Mouse (Mus musculus) cerebral cortex, adult 2 months (tissue): ENCODE measurements around the gene Col12a1.

Experiments used
- WGBS: fragments of 180-500 bp; shearing (Covaris S2); methylation state at CpG from one replicate; pipeline ENCODE4 v1.1.7; 2018; 5-methylcytosine and 5-hydroxymethylcytosine counted together

The Col12a1 gene

DNA sequence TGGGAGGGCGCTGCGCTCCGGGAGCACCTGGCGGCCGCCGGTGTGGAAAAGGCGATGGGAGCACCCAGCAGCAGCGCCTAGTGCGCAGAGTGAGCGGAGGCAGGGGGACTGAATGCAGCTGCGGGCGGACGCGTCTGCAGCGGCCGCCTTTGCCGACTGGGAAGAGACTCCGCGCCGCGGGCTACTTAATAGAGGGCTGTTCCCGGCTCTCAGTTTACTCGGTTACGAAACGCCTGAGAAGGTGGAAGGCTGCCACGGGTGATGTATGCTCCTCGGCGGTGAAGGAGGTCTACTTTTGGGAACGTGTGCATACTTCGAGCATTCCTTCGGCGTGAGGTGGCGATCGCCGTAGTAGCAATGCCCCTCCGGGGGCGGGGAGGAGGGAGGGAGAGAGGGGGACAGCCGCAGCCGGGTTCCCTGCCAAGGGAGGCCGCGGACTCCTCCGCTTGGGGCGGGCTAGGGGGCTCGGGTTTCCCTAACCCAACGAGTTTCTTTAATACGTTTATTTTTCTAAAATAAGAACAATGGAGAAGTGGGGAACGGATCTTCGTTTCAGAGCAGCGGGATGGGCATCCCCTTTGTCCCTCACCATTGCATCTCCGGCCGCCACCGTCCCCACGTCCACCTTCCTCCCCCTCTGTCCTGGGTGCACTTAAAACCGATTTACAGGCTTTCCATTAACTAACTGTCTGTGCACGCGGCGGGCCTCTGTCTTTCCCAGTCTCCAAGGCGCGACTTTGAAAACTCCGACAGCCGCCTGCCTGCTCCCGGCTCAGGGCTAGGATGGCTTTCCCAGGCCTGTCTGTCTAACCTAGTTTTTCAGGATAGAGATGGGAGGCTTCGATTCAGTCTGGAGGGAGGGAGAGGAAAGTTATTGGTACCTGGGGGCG, at the start of gene Col12a1:
Gene Col12a1 (minus strand): TSS at position 351 of the 890 bp plus-strand sequence.
- under 1% methylated on average over 64 of the region's 64 CpGs for WGBS

DNA sequence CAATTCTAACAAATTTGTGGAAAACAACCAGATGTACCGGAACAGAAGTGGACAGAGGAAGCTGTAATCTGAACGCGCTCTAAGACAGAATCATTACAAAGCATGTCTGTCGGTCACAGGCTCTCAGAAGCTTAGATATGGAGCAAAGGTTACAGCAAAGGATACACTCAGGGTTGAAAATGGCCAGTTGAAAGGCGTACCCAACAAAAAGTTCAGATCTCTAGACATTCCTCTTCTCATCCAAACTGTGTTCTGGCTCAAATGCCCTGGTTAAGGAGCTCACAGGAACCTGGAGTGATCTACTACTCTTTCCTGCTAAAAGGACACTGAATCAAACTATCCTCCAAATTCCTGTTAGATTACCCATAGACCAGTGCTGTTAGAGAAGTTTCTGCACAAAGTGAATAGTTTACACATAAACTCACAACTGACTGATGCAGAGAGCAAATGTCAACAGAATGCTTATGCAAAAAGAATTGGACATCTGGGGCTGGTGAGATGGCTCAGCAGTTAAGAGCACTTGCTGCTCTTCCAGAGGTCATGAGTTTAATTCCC, 48.4 kb upstream of the Col12a1 start:
- 93% methylated on average over 5 of the region's 5 CpGs for WGBS

DNA sequence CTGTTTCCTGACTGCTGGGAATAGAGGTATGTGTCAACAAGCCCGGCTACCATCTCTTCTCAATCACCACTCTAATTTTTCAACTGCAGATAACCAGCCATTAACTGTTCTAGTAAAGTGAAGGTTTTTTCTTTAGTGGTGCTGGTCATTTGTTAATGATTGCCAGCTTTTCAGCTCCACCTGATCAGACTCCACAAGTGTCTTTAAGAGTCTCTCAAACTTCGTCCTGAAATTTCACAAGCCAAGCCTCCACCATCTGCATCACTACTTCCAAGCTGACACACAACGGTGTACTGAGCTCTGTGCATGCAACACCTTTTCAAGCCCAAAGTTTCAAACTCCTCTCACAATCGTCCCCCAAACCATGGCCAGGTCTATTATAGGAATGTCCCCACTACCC, 46.7 kb upstream of the Col12a1 start:
- 86% methylated on average over 4 of the region's 4 CpGs for WGBS

DNA sequence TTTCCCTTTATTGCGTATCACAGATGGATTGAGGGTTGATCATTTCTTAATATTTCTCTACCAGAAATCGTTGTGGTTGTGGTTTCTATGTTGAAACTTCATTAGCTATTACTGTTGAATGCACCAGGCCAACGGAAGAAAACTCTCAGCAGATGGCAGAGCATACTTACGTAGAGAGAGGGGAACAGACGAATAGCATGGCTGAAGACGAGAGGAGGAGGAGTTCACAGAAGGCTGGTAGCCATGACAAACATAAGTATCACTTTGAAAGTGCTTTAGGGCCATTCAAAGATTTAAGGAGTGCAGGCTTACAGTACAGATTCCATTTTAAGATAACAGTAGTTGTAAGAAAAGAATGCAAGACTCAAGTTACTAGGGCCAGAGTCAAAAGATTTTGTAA, 43.9 kb upstream of the Col12a1 start:
- WGBS = 57% methylated on average over 6 of the region's 6 CpGs

DNA sequence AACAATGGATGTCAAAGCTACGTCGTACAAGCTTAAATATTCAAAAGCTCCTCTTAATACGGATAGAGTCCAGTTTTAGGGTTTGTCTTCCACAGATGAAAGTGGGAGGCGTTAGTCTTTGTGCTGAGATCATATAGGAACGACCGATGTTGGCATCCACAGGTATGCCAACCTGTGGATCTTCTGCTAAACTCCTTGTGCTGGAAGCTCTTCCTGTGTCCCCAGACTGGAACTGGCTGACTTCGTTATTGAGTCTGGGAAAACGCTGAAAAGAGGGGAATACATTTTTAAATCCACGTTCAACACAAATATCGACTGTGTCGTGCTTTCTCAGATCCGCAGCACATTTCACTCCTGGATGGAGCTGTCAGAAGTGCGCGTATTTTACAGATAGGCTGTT, 41.4 kb upstream of the Col12a1 start:
- WGBS = 2% methylated on average over 14 of the region's 14 CpGs

DNA sequence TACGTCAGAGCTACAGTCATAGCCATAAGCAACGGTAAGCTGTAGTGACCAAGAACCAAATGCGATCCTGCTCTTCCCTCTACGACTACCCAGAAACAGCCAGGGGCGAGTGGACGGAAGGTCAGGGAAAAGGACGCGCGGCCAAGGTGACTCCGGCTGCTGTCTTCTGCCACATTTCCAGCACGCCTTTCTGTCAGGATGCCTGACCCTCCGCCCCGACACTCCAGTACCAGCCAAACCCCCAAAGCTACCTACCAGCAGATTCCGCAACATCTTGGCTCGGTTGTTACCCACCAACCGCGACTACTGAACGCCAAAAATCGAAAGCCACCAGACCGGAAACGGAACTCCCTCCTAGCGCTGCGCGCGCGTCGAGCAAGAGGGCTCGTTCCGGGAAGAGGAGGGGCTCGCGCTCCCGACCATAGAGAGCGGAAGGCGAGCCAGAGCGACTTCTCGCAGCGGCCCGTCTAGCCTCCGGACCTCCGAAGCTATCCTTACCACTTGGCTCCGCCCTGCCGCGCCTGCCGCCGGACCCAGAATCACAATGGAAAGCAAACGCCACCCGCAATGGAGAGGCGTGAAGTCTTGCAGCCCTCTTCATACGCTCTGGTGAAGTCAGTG, 40.9 kb upstream of the Col12a1 start, which contains the start of gene Cox7a2:
Gene Cox7a2 (minus strand): TSS at position 494 of the 621 bp plus-strand sequence.
- whole genome bisulfite sequencing = under 1% methylated on average over 49 of the region's 49 CpGs

DNA sequence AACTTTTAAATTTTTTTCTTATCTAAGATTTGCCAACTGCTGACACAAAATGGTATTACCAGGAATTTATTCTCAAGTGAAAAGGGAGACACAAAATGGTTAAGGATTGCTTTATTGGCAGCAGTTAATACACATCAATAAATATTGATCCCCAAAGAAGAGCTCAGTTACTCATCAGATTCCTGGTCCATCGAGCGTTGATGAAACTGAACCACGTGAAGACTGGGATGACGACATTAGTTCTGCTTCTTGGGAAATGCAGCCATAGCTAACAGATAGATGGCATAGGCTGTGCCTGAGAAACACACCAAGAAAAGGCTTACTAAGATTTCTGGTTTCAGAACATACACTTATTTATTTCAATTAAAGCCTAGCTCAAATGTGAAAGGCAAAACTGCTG, 36.7 kb upstream of the Col12a1 start:
- WGBS = 96% methylated on average over 4 of the region's 4 CpGs

DNA sequence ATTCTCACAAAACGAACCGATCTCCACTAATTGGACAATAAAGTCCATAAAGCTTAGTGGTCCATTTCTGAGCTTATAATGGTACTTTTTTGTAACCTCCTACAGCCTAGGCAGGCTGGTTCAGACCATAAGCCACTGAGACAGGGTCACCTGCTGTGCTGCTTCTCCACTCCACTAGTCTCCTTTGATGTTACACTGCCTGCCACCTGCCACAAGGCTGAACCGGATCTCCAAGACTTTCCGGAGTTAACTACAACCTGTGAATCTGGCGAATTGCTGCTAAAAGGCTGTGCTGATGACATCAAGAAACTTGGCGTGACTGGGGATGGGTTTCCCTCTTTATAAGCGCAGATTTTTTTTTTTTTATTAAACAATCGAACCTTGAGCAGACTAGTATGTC, 33.2 kb upstream of the Col12a1 start:
- 82% methylated on average over 8 of the region's 8 CpGs for WGBS

DNA sequence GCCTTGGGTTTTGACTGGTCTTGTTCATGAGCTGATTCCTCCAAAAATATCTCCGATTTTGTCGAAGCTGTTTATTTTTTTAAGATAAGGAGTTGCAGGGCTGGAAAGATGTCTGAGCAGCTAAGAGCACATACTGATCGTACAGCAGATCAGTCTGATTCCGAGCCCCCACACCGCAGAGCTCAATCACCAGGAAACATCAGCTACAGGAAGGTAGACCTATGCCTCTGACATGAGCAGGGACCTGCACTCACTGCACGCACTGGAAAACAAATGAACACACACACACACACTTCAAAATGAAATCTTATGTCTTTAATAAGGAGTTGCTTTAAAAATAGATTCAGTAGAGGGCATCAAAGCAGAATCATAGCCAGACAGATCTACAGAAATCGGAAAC, 32.1 kb upstream of the Col12a1 start:
- WGBS = 70% methylated on average over 7 of the region's 7 CpGs

DNA sequence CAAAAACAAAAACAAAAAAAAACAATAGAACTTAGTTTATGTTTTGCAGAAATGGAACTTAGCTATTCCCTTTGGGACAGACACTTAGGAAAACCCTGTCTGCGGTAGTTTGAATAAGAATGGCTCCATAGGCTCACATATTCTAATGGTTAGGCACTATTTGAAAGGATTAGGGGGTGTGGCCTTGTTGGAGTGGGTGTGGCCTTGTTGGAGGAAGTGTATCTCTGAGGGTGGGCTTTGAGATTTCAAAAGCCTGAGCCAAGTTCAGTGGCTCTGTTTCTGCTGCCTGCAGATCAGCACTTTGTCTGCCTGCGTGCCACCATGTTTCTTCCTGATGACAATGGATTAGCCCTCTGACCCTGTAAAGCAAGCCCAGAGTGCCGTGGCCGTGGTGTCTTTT, 26.4 kb upstream of the Col12a1 start:
- WGBS = 67% methylated on average over 4 of the region's 4 CpGs

DNA sequence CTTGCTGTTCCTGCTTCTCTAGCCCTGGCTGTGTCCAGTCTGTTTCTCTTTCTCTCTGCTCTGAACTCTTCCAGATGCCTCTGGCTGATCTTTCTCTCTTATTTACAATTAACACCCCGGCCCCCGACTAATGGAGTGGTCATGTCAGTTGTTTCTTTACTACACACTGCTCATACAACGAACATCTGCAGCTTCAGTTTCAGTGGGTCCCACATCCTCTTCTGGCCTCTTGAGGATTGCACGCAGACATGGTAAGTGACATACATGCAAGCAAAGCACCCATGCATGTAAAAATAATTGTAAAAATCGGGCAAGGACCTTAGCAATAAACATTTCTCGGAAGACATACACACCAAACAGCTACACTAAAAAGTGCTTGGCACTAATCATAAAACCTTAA, 17.0 kb upstream of the Col12a1 start:
- 88% methylated on average over 6 of the region's 6 CpGs for WGBS

DNA sequence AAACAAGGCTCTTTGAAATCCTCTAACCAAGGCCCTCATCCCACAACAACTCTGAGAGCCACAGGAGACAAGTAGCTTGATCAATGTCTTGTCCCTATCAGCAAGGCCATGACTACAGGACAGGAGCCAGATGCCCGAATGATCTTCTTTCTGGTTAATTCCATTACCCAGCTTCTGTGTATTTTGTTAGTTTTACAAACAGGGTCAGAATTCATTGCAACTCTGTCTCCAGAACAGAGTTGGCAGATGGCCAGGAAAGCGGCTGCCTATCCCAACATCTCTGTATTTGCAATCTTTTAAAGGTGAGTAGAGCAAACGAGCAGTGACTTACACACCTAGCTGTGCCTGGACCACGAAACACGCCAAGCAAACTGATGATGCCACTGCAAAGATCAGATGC, 11.7 kb upstream of the Col12a1 start:
- WGBS = 76% methylated on average over 5 of the region's 5 CpGs

DNA sequence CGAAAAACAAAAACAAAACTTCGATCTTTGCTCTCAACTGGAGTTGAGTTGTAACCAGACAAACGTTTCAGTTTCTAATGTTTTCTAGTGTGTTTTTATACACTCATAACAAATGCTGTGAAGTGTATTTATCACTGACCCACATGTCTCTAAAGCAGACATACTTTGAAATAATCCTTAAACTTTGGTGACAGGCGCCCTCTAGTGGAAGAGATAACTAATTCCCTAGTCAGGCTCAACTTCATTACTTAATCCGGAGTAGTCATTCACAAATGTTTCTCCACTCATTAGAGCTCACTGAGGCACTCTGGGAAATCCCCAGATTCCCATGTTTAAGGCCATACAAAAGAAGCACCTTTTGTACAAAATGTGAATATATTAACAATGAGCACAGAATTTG, 4.5 kb upstream of the Col12a1 start:
- 34% methylated on average over 5 of the region's 5 CpGs for WGBS

DNA sequence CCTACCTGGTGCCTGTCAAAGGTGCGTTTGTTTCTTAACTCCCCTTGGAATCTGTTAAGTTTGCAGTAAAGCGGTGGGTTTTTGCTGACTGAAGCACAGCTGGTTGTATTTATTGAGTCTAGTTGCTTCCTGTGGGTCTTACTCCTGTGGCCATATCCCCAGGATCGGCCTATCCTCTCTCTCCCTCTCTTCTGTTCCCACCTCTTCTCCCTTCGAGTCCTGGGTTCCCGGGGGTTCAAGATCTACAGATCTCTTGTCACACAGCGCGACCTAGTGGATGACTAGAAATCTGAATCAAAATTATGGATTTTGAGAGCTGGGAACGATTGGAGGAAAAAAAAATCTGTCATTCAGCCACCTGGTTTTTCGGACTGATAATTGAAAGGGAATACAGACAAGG, 2.4 kb upstream of the Col12a1 start:
- WGBS = 8% methylated on average over 9 of the region's 9 CpGs

DNA sequence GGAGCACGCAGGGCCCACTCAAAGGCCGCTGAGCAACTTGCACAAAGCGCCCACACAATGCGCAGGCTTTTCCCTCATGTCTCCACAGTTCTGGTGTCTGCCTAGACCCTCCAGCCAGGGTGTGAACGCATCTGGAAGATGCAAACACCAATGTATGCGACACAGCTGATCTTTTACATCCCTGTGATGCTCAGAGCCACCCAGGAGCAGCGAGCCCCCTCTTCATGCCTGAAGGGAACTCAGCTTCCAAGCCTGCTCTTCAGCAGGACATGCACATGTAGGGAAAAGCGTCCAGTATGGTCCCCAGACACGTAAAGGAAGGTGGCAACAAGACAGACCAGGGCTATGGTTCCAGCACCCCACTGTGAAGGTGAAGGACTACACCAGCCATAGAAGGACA, 1.5 kb upstream of the Col12a1 start:
- WGBS = 61% methylated on average over 9 of the region's 9 CpGs

DNA sequence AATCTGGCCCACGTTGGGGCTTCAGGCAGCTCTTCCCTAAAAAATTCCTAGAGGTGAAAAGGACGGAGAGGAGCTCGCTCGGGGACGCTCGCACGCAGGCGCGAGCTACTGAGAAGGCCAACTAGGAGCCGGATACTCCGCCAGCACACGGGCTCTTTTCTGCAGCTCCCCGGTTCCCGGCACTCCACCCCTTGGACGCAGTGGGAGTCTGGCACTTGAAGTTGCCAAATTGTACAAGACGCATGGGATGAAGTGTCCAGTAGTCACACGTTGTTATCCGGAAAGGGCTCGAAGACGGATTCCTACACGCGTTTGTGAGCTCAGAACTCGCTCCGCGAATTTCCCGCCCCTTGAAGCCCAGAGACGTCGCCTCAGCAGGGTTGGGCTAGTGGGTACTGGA, 820 bp upstream of the Col12a1 start:
- 8% methylated on average over 28 of the region's 28 CpGs for WGBS

DNA sequence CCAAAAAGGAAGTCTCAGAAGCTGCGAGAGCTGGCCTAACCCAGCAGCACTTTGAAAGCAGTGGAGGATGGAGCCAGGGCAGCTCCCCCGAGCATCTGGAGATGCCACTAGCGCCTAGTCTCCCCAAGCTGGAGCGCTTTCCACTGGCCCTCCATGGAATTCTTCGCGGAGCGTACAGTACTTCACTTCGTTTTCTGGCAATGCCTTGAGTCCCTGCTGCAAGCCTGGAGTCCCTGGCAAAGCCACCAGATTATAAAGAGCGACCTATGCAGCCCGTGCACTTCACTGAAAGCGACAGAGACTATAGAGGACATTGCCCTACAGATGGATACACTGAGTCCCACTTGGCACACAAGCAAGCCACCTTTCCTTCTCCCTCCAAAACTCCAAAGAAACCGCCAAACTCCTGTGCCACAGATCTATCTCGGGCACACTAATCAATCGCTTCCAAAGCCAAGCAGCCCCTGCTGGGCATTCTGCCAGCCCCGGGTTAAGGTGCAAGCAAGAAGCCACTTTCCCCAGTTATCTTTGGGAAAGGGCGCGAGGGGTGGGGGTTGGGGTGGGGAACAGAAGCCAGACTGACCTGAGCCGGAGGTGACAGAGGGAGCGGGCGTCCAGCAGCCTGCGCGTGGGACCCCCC, 675 bp downstream of the Col12a1 start:
- WGBS = 4% methylated on average over 22 of the region's 22 CpGs

DNA sequence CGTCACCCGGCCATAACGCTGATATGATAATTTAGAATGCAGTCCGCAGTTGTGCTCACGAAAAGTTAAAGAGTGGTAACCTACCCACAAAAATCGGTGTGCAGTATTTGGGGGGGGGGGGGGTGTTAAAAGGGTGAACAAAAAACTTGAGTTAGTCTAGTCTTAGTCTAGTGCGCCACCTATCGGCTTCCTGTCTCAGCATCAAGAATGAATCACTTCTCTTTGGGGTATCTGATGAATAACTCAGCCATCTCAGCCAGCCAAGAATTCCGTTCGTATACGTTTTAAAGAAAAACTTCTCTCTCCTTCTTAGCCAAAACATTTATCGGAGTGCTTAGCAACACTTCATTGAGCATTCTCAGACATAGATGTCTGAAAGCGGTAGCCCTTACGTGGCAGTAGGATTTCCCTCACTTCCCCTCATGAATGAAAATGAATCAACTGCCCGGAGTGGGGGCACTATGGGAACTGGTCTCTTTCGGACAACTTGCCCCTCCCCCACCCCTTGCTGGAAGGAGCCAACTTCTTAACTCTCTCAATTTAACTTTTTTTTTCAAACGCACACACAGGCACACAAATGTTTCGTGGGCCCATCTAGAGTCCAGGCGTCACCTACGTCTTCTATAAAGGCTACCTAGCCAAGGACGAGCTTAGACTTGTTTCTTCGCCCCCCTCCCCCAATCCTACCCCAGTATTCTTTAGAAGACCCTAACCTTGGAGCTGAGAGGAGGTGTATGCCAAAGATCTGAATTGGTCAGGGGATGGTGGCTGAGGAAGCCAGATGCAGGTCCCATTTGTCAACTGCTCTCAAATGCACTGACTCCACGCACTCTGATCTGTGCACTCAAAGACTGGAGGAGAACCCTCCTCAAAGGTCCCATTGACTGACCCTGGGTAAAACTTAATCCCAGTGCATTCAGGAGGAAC, 1.5 kb downstream of the Col12a1 start:
- WGBS = 8% methylated on average over 23 of the region's 23 CpGs

DNA sequence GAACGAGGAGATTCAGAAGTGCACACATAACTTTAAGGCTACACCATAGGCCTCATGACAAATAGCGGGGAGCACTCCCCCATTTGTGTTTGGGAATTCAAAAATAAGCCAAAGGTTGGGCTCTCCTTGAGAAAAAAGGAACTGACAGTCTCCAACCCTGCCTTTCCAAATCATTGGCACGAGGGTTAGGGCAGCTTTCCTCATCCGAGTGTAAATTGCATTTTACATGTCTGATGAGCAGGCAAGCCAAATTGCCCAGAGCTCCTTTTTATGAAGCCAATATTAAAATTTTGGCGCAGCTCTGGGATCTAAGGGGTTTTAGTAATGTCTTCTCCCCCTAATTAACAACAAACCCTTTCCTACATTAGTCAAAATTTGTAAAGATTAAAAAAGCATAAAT, 2.1 kb downstream of the Col12a1 start:
- 29% methylated on average over 5 of the region's 5 CpGs for WGBS

DNA sequence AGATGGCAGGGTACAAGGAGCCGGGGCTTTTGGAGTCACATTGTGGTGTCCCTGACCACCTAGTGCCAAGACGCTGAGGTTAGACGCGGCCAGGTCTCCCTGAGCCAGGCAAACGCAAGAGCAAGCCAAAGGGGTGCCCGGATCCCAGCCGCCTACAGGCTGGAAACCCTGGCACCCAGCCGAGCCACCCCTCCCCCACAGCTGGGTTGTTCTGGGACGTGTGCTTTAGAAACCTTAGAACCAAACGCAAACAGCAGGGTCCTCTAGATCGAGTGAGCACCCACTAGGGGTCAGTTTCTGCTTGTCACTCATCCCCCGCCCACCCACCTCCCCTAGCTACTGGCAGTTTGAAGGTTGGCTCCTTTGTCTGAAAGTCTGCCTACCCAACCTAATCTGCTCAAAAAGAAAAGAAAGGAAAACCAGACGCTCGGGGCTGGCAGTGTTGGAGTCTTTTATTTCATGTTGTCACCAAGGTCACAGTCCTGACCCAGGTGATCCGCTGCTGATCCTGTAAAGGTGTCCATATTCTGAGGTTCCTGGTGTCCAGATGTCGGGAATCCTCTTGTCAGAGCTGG, 4.1 kb downstream of the Col12a1 start:
- 15% methylated on average over 16 of the region's 16 CpGs for WGBS
